Mouse (Mus musculus) kidney, postnatal 0 days (tissue): ENCODE data around the gene Mpc1. TPM values are rescaled to one million over a fixed set of nuclear protein-coding genes. Genes with fewer than 3 reads are reported as not detected.

Experiments used
- ATAC-seq: fragments of 200-750 bp; cut with Nextera tagmentation; replicated peaks from 2 replicates; pipeline ENCODE4 v1.8.0; 2017; ENCODE audit warnings: low read depth, moderate number of reproducible peaks, moderate TSS enrichment, moderate library complexity; ENCODE audit not compliant: low FRiP score
- DNase-seq: peaks from one replicate; pipeline ENCODE4 v3.0.0-alpha.2; 2016; ENCODE audit warnings: low spot score
- H3K27ac ChIP-seq: fragments of 300-500 bp; sonication (generic); 2 replicates; pipeline ENCODE4 v1.5.1; 2014; ENCODE audit warnings: mild to moderate bottlenecking
- H3K27me3 ChIP-seq: fragments of 300-500 bp; sonication (generic); 2 replicates; pipeline ENCODE4 v1.6.1; 2014; ENCODE audit warnings: low read length, mixed read lengths; ENCODE audit not compliant: insufficient read depth
- H3K36me3 ChIP-seq: fragments of 300-500 bp; sonication (generic); 2 replicates; pipeline ENCODE4 v1.6.1; 2014; ENCODE audit warnings: low read length, mixed read lengths; ENCODE audit not compliant: insufficient read depth
- H3K4me1 ChIP-seq: fragments of 300-500 bp; sonication (generic); replicated peaks from 2 replicates; pipeline ENCODE4 v1.6.1; 2014; ENCODE audit warnings: antibody characterized with exemption, low read length, mixed read lengths; ENCODE audit not compliant: insufficient read depth
- H3K4me2 ChIP-seq: fragments of 300-500 bp; sonication (generic); 2 replicates; pipeline ENCODE4 v1.6.1; 2014; ENCODE audit warnings: mild to moderate bottlenecking, low read length, moderate library complexity, mixed read lengths
- H3K4me3 ChIP-seq: fragments of 300-500 bp; sonication (generic); replicated peaks from 2 replicates; pipeline ENCODE4 v1.5.1; 2014; ENCODE audit warnings: low read depth, low read length
- H3K9ac ChIP-seq: fragments of 300-500 bp; sonication (generic); 2 replicates; pipeline ENCODE4 v1.6.1; 2014; ENCODE audit warnings: low read depth, low read length
- H3K9me3 ChIP-seq: fragments of 300-500 bp; sonication (generic); replicated peaks from 2 replicates; pipeline ENCODE4 v1.6.1; 2016; ENCODE audit warnings: low read length, inconsistent platforms, mixed read lengths
- CTCF ChIP-seq: IDR thresholded peaks from 2 replicates; pipeline ENCODE4 v1.5.1; 2016; ENCODE audit warnings: antibody characterized with exemption, low read depth, mild to moderate bottlenecking, moderate library complexity
- WGBS: fragments of 180-500 bp; shearing (Covaris S2); extraction: QIAGEN DNeasy Blood & Tissue Kit; methylation state at CpG from one replicate; pipeline ENCODE4 v1.1.7; 2014; 5-methylcytosine and 5-hydroxymethylcytosine counted together
- polyA plus RNA-seq: library from polyadenylated mRNA; unstranded; fragments of >200 nt; fragmentation: Nextera tagmentation; extraction: Ambion mirVana; gene quantifications from 2 replicates; pipeline ENCODE4 v1.2.1, GENCODE M21; 2015

The Mpc1 gene
- polyA plus RNA-seq, 1 experiment from 2014 or later, result 498 TPM

GRCm38 (mm10) chr17:8276680-8277079 lies 6.0 kb upstream of the Mpc1 start:
- Histone ChIP-seq H3K9me3 (no peaks in the 10 kb centered on the region), H3K27ac (no peak overlapping the region), H3K4me2 (no peak overlapping the region), H3K36me3 (no peaks in the 10 kb centered on the region), H3K4me3 (no peak overlapping the region), H3K9ac (no peak overlapping the region), H3K27me3 (no peaks in the 10 kb centered on the region), H3K4me1 (no peaks in the 10 kb centered on the region)
- DNase-seq (no peak), ATAC-seq (no peak)
- no peak for TF ChIP-seq CTCF
- 80% methylated on average over 7 of the region's 7 CpGs for WGBS

GRCm38 (mm10) chr17:8277266-8277665 lies 5.4 kb upstream of the Mpc1 start:
- TF ChIP-seq CTCF, result no peak
- no peaks in the 10 kb centered on the region for H3K9me3 ChIP-seq
- H3K4me3 ChIP-seq, result no peak overlapping the region
- no peaks in the 10 kb centered on the region for H3K4me1 ChIP-seq
- no peak overlapping the region for H3K4me2 ChIP-seq
- no peaks in the 10 kb centered on the region for H3K36me3 ChIP-seq
- ATAC-seq (no peak), DNase-seq (no peak)
- no peak overlapping the region for H3K9ac ChIP-seq
- WGBS, result 76% methylated on average over 3 of the region's 3 CpGs
- no peak overlapping the region for H3K27ac ChIP-seq
- H3K27me3 ChIP-seq, result no peaks in the 10 kb centered on the region

DNA sequence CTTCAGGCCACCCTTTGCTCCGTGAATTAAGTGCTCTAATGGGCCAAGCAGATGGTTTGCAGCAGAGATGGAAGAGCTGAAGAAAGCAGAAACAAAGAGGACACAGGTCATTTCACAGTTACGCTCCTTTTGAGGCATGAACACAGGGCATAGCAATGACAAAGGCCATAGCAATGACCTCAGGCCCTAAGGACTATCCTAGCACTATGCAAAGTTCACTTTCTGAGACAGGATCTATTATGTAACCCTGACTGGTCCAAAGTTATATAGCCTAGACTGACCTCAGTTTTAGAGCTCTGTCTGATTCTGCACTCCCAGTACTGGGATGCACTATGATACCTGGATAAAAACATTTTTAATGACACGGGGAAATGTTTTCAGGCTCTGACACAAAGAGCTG lies 4.3 kb upstream of the Mpc1 start:
- WGBS, result 73% methylated on average over 3 of the region's 3 CpGs
- ATAC-seq, result no peak

GRCm38 (mm10) chr17:8283526-8284253 lies 986 bp downstream of the Mpc1 start:
- Histone ChIP-seq H3K36me3 (no peaks in the 10 kb centered on the region), H3K9me3 (no peaks in the 10 kb centered on the region), H3K27me3 (no peaks in the 10 kb centered on the region), H3K4me1 (0 out of 2 replicates have a peak, but pooled peaks cover 3% of the 10 kb centered on the region), H3K4me3 (peak overlapping the region; percentile 87), H3K9ac (peak overlapping the region; percentile 79), H3K27ac (peak overlapping the region; percentile 96), H3K4me2 (peak overlapping the region; percentile 85)
- under 1% methylated on average over 77 of the region's 77 CpGs for WGBS
- TF ChIP-seq CTCF, result no peak; the same call in none of the 2 replicates
- DNase-seq (peak; percentile 97), ATAC-seq (peak; percentile 97)

More for the DNA sequence above, 4.3 kb upstream of the Mpc1 start:
- Histone ChIP-seq H3K36me3 (no peaks in the 10 kb centered on the region), H3K27me3 (no peaks in the 10 kb centered on the region), H3K9ac (no peak overlapping the region), H3K4me1 (0 out of 2 replicates have a peak, but pooled peaks cover 3% of the 10 kb centered on the region), H3K9me3 (no peaks in the 10 kb centered on the region), H3K4me3 (no peak overlapping the region), H3K27ac (no peak overlapping the region), H3K4me2 (no peak overlapping the region)
- TF ChIP-seq CTCF, result no peak
- DNase-seq, result no peak

DNA sequence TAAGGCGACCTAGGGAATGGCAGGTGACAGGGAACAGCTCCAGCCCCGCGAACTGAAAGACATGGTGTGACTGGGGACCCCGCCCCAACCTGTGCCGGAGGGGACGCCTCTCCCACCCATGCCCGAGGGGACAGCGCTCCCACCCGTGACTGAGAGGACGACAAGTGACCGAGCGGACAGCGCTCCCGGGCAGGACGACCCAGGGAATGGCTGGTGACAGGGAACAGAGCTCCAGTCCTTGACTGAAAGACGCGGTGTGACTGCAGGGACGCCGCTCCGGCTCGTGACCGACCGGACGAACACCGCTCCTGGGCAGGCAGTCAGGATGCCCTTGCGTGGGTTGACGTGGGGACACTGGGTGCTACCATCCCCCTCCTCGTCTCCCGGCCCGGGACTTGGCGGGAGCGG lies 1.6 kb downstream of the Mpc1 start:
- no peak; the same call in 1 of the 2 replicates for TF ChIP-seq CTCF
- Histone ChIP-seq H3K27me3 (no peaks in the 10 kb centered on the region), H3K4me1 (0 out of 2 replicates have a peak, but pooled peaks cover 3% of the 10 kb centered on the region), H3K27ac (peak overlapping the region; percentile 96), H3K9ac (peak overlapping the region; percentile 79), H3K9me3 (no peaks in the 10 kb centered on the region), H3K4me3 (peak overlapping the region; percentile 87), H3K36me3 (no peaks in the 10 kb centered on the region), H3K4me2 (peak overlapping the region; percentile 85)
- DNase-seq (peak; percentile 18), ATAC-seq (peak; percentile 1; the same call in 1 of the 2 replicates)
- under 1% methylated on average over 32 of the region's 32 CpGs for WGBS

GRCm38 (mm10) chr17:8285056-8285455 lies 2.4 kb downstream of the Mpc1 start:
- Histone ChIP-seq H3K27ac (no peak overlapping the region), H3K9ac (no peak overlapping the region), H3K4me1 (0 out of 2 replicates have a peak, but pooled peaks cover 3% of the 10 kb centered on the region), H3K36me3 (no peaks in the 10 kb centered on the region), H3K4me2 (peak overlapping the region; percentile 85), H3K27me3 (no peaks in the 10 kb centered on the region), H3K9me3 (no peaks in the 10 kb centered on the region), H3K4me3 (peak overlapping the region; percentile 87; the same call in 1 of the 2 replicates)
- no peak for DNase-seq
- TF ChIP-seq CTCF, result no peak
- 34% methylated on average over 8 of the region's 8 CpGs for WGBS
- no peak for ATAC-seq
